Mouse (Mus musculus) kidney, embryonic 16.5 days (tissue): ENCODE measurements around the gene Srpk1. TPM values are rescaled to one million over a fixed set of nuclear protein-coding genes. Genes with fewer than 3 reads are reported as not detected.

Source experiments
- ATAC-seq: fragments of 200-750 bp; cut with Nextera tagmentation; 2 replicates; pipeline ENCODE4 v1.8.0; 2017; ENCODE audit warnings: moderate TSS enrichment; ENCODE audit not compliant: low FRiP score, low TSS enrichment
- H3K27ac ChIP-seq: fragments of 300-500 bp; sonication (generic); 2 replicates; pipeline ENCODE4 v1.5.1; 2014; ENCODE audit warnings: low read length
- H3K27me3 ChIP-seq: fragments of 300-500 bp; sonication (generic); 2 replicates; pipeline ENCODE4 v1.6.1; 2014; ENCODE audit warnings: low read length, control low read depth, mixed read lengths; ENCODE audit not compliant: insufficient read depth
- H3K36me3 ChIP-seq: fragments of 300-500 bp; sonication (generic); 2 replicates; pipeline ENCODE4 v1.6.1; 2014; ENCODE audit warnings: low read length, control low read depth, mixed read lengths; ENCODE audit not compliant: insufficient read depth
- H3K4me1 ChIP-seq: fragments of 300-500 bp; sonication (generic); 2 replicates; pipeline ENCODE4 v1.6.1; 2014; ENCODE audit warnings: low read length, control low read depth, mixed read lengths; ENCODE audit not compliant: insufficient read depth
- H3K4me2 ChIP-seq: fragments of 300-500 bp; sonication (generic); replicated peaks from 2 replicates; pipeline ENCODE4 v1.6.1; 2014; ENCODE audit warnings: low read depth, low read length
- H3K4me3 ChIP-seq: fragments of 300-500 bp; sonication (generic); 2 replicates; pipeline ENCODE4 v1.5.1; 2014; ENCODE audit warnings: mild to moderate bottlenecking, low read length
- H3K9ac ChIP-seq: fragments of 300-500 bp; sonication (generic); replicated peaks from 2 replicates; pipeline ENCODE4 v1.6.1; 2014; ENCODE audit warnings: low read length
- H3K9me3 ChIP-seq: fragments of 300-500 bp; sonication (generic); 2 replicates; pipeline ENCODE4 v1.6.1; 2016; ENCODE audit warnings: low read length, control low read depth
- WGBS: fragments of 180-500 bp; shearing (Covaris S2); extraction: QIAGEN DNeasy Blood & Tissue Kit; methylation state at CpG from one replicate; pipeline ENCODE4 v1.1.7; 2014; 5-methylcytosine and 5-hydroxymethylcytosine counted together
- polyA plus RNA-seq: library from polyadenylated mRNA; unstranded; fragments of >200 nt; fragmentation: Nextera tagmentation; extraction: Ambion mirVana; gene quantifications from 2 replicates; pipeline ENCODE4 v1.2.1, GENCODE M21; 2015

Srpk1 gene
- polyA plus RNA-seq, 1 experiment from 2014 or later = 73.7 TPM

DNA sequence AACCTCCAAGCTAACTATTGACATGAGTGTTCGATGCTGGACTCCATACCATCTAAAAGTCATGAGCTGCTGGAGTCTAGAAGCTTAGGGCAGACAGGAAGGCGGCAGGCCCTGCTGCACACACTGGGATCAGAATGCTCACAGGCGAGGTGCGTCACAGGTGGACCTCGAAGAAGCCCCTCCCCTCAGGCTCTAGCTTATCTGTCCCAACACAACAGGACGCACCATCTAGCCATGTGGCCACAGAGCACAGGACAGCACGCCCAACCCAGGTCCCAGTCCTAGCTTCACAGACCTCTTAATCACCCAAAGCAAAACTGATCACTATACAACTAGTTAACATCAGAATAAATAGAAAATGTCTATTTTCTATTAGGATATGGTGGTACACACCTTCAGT, 4.4 kb downstream of the Srpk1 start:
- ATAC-seq = no peak
- no peaks in the 10 kb centered on the region for H3K9me3 ChIP-seq
- H3K4me1 ChIP-seq = peaks cover 13% of the 10 kb centered on the region
- no peak overlapping the region for H3K4me2 ChIP-seq
- 77% methylated on average over 7 of the region's 7 CpGs for WGBS
- no peak overlapping the region for H3K27ac ChIP-seq
- no peak overlapping the region for H3K4me3 ChIP-seq
- no peaks in the 10 kb centered on the region for H3K27me3 ChIP-seq
- H3K9ac ChIP-seq = no peak overlapping the region; the same call in 1 of the 2 replicates
- peaks cover 27% of the 10 kb centered on the region for H3K36me3 ChIP-seq

DNA sequence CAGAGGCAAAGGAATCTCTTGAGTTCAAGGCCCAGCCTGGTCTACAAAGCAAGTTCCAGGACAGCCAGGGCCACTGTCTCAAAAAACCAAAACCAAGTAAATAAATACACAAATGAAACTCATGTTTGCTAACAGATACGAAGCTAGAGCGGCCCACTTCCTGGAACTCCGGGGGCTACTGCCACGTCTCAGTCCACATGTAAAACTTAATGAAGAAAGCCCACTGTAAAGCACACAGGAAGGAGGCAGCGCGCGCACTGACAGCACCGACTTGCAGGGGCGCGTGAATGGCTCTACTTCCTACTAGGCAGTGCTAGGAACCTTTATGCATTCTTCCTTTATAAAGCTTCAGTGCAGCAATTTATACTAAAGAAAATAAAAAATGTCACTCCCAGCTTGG, 4.9 kb downstream of the Srpk1 start:
- peaks cover 27% of the 10 kb centered on the region for H3K36me3 ChIP-seq
- no peak overlapping the region for H3K27ac ChIP-seq
- peaks cover 13% of the 10 kb centered on the region for H3K4me1 ChIP-seq
- ATAC-seq = no peak
- H3K9me3 ChIP-seq = no peaks in the 10 kb centered on the region
- H3K27me3 ChIP-seq = no peaks in the 10 kb centered on the region
- H3K9ac ChIP-seq = no peak overlapping the region; the same call in 1 of the 2 replicates
- WGBS = 82% methylated on average over 10 of the region's 10 CpGs
- no peak overlapping the region for H3K4me2 ChIP-seq
- no peak overlapping the region for H3K4me3 ChIP-seq

DNA sequence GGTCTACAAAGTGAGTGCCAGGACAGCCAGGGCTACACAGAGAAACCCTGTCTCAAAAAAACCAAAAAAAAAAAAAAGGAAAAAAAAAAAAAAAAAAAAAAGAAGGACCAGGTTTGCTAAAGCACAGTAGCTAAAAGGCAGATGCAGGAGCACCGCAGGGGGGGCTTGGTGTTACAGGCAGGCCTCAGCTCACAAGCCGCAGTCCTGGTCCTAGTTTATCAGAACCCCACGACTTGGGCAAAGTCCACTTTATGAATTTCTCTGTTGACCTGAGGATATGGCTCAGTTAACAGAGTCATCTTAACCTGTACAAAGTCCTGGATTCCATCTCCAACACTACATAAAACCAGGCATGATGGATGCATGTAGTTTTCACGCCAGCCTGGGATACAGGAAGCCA, 7.2 kb downstream of the Srpk1 start:
- 91% methylated on average over 4 of the region's 4 CpGs for WGBS
- peaks cover 4% of the 10 kb centered on the region; the same call in 1 of the 2 replicates for H3K4me1 ChIP-seq
- H3K4me2 ChIP-seq = no peak overlapping the region
- ATAC-seq = no peak
- H3K27me3 ChIP-seq = no peaks in the 10 kb centered on the region
- H3K27ac ChIP-seq = no peak overlapping the region
- no peak overlapping the region for H3K4me3 ChIP-seq
- H3K9me3 ChIP-seq = no peaks in the 10 kb centered on the region
- no peak overlapping the region for H3K9ac ChIP-seq
- H3K36me3 ChIP-seq = peaks cover 27% of the 10 kb centered on the region

DNA sequence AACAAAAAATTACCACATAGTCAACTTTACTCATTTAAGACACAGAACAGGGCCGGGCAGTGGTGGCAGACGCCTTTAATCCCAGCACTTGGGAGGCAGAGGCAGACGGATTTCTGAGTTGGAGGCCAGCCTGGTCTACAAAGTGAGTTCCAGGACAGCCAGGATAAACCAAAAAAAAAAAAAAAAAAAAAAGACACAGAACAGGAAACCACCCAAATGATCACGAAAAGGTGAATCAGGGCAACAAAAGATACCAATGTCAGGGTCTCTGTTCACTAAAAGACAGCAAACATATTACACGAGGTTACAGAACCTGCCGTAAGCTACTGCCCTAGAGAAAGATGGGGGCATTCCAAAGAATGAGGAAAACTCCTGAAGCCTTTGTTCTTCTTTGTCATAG, 9.4 kb downstream of the Srpk1 start:
- Histone ChIP-seq H3K27ac (no peak overlapping the region), H3K4me2 (no peak overlapping the region)

DNA sequence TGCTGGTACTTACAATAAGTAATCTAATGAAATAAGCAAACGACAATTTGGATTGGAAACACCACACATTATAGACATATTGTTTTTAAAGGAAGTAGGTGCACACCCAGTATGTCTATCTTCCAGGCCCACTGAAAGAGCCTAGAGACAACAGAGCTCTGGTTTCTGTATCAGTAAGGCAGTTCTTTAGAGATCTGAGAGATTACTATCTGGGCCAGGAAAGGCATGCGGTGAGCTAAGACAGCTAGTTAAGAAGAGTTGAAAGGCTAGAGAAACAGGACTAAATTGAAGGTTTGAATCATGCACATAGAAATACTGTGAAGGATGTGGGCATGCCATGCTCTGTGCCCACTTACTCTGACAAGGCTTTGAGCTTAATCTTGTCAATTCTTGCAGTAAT, 9.9 kb downstream of the Srpk1 start:
- peaks cover 24% of the 10 kb centered on the region for H3K36me3 ChIP-seq
- H3K4me1 ChIP-seq = no peaks in the 10 kb centered on the region; the same call in 1 of the 2 replicates
- no peak overlapping the region for H3K27ac ChIP-seq
- H3K27me3 ChIP-seq = no peaks in the 10 kb centered on the region
- no peak overlapping the region for H3K4me3 ChIP-seq
- no peak overlapping the region for H3K4me2 ChIP-seq
- no peak for ATAC-seq
- no peak overlapping the region for H3K9ac ChIP-seq
- 83% methylated on average over 2 of the region's 2 CpGs for WGBS
- H3K9me3 ChIP-seq = no peaks in the 10 kb centered on the region

More for the DNA sequence above, 9.4 kb downstream of the Srpk1 start:
- Histone ChIP-seq H3K4me3 (no peak overlapping the region), H3K27me3 (no peaks in the 10 kb centered on the region), H3K9ac (no peak overlapping the region), H3K4me1 (no peaks in the 10 kb centered on the region; the same call in 1 of the 2 replicates), H3K9me3 (no peaks in the 10 kb centered on the region), H3K36me3 (peaks cover 20% of the 10 kb centered on the region)
- ATAC-seq = no peak
- 85% methylated on average over 6 of the region's 6 CpGs for WGBS

DNA sequence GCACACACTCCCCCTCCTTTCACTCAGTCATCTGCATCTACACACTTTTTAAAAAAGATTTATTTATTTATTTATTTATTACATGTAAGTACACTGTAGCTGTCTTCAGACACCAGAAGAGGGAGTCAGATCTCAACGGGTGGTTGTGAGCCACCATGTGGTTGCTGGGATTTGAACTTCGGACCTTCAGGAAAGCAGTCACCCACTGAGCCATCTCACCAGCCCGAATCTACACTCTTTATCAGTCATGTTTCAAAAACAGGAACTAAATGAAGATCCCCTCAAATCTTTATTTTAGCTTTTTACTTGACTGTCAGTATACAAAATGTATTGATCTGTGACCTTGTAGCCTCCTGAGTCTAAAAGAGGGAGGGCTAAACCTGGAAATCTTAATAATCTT, 13.0 kb downstream of the Srpk1 start:
- no peak for ATAC-seq
- 79% methylated on average over 3 of the region's 3 CpGs for WGBS
- H3K36me3 ChIP-seq = peaks cover 36% of the 10 kb centered on the region

DNA sequence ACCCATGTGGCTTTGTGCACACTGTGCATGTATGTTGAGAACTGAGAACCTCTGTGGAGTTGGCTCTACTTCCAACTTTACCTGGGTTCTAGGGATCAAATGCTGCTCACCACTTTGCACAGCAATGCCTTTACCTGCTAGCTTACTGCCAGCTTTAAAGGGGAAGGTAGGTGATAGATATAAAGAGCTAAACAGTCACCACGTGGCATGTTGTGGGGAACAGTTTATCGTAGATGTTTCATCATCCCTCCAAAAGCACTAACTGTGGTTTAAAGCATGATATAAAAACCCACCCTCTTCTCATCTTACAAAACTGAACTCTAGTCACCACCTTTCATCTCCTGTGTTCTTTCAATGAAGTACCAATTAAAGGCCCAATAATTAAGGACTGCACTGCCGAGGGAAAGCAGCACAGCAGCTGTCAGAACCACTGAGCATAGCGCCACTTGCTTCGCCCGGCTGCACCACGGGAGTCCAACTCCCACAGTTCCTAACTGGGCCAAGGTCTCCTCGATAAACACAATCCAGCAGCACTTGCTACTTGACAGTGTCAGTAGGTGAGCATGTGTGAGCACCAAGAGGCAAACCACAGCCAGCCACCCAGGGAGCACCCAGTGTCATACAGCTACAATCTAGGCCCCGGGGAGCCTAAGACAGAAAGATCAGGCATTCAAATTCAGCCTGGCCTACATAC, 20.8 kb downstream of the Srpk1 start:
- H3K9ac ChIP-seq = no peak overlapping the region
- WGBS = 60% methylated on average over 9 of the region's 9 CpGs
- peaks cover 76% of the 10 kb centered on the region for H3K36me3 ChIP-seq
- no peak for ATAC-seq
- H3K4me2 ChIP-seq = no peak overlapping the region
- H3K9me3 ChIP-seq = no peaks in the 10 kb centered on the region
- H3K4me1 ChIP-seq = no peaks in the 10 kb centered on the region
- H3K4me3 ChIP-seq = no peak overlapping the region
- no peaks in the 10 kb centered on the region for H3K27me3 ChIP-seq
- no peak overlapping the region for H3K27ac ChIP-seq

More for the DNA sequence above, 13.0 kb downstream of the Srpk1 start:
- no peaks in the 10 kb centered on the region for H3K27me3 ChIP-seq
- H3K27ac ChIP-seq = no peak overlapping the region
- H3K4me2 ChIP-seq = no peak overlapping the region
- H3K9ac ChIP-seq = no peak overlapping the region
- no peaks in the 10 kb centered on the region for H3K9me3 ChIP-seq
- H3K4me3 ChIP-seq = no peak overlapping the region
- no peaks in the 10 kb centered on the region for H3K4me1 ChIP-seq

DNA sequence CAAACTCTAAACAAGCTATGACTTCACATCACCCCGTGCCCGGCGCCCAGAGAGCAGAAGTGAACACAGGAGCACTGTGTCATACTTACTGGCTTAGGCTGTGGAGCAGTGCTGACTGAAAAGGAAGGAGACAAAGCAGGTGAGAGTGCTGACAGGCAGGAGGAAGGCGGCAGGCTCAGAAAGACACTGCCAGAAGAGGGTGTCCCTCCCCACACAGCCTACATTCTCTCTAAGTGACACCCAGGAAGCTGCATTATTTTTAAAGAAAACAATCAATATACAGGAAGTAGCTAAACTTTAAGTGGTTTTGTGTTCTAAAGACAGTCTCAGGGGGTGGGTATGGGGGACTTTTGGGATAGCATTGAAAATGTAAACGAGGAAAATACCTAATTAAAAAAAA, 21.7 kb downstream of the Srpk1 start:
- Histone ChIP-seq H3K36me3 (peaks cover 80% of the 10 kb centered on the region), H3K27ac (no peak overlapping the region), H3K4me1 (no peaks in the 10 kb centered on the region), H3K9ac (no peak overlapping the region), H3K9me3 (no peaks in the 10 kb centered on the region), H3K4me2 (no peak overlapping the region), H3K4me3 (no peak overlapping the region), H3K27me3 (no peaks in the 10 kb centered on the region)
- 88% methylated on average over 5 of the region's 5 CpGs for WGBS
- ATAC-seq = no peak

DNA sequence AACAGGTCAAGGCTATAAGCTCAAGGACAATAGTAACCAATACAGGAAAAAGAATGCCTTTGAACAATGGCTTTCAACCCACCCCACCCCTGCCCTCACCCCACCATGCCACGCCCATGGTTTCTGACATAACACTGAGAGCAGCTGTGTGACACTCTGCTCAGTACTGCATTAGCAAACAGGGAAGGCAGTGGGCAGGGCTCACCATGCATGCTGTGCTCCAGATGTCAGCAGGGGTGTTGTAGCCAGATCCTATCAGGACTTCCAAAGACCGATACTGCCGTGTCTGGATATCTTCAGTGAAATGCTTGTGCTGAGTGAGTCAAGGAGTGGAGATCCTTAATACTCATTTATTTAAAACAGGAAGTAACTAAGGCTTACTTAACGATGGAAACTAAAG, 28.5 kb downstream of the Srpk1 start:
- no peaks in the 10 kb centered on the region for H3K9me3 ChIP-seq
- peaks cover 64% of the 10 kb centered on the region for H3K36me3 ChIP-seq
- no peak for ATAC-seq
- no peak overlapping the region for H3K4me3 ChIP-seq
- no peaks in the 10 kb centered on the region for H3K4me1 ChIP-seq
- no peak overlapping the region for H3K9ac ChIP-seq
- no peaks in the 10 kb centered on the region for H3K27me3 ChIP-seq
- no peak overlapping the region for H3K4me2 ChIP-seq
- WGBS = 71% methylated on average over 4 of the region's 4 CpGs
- no peak overlapping the region for H3K27ac ChIP-seq

DNA sequence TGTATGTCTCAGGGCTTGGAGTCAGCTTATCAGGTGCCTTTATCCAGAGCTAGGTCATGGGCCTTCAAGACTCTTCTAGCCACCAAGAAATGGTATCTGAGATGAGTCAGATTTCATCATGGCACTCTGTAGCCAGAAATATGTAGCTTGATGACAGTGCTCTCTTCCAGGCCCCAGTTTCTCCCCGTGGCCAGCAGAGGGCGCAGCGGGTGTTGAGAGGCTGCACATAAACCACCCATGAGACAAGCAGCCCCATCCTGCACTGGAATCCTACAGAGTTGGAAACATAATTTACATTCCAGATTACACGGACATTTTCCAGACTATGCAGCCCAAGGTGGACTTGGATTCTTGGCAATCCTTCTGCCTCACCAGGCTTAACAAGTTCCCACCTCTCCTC, 29.5 kb downstream of the Srpk1 start:
- Histone ChIP-seq H3K27ac (no peak overlapping the region), H3K9ac (no peak overlapping the region), H3K4me1 (peaks cover 3% of the 10 kb centered on the region; the same call in 1 of the 2 replicates), H3K9me3 (no peaks in the 10 kb centered on the region), H3K36me3 (peaks cover 65% of the 10 kb centered on the region), H3K4me3 (no peak overlapping the region), H3K4me2 (no peak overlapping the region), H3K27me3 (no peaks in the 10 kb centered on the region)
- 0 out of 2 replicates have a peak, but pooled peaks have one; percentile 31 for ATAC-seq
- 27% methylated on average over 4 of the region's 4 CpGs for WGBS
